Mouse (Mus musculus) forebrain, embryonic 13.5 days (tissue): ENCODE results near the gene Gm527. TPM values are rescaled to one million over a fixed set of nuclear protein-coding genes. Genes with fewer than 3 reads are reported as not detected.

ENCODE experiments used
- ATAC-seq: fragments of 200-750 bp; cut with Nextera tagmentation; 2 replicates; pipeline ENCODE4 v1.8.0; 2017
- H3K27ac ChIP-seq: fragments of 300-500 bp; sonication (generic); 2 replicates; pipeline ENCODE4 v1.5.1; 2015; ENCODE audit warnings: inconsistent platforms, mild to moderate bottlenecking, moderate library complexity
- H3K27me3 ChIP-seq: fragments of 300-500 bp; sonication (generic); 2 replicates; pipeline ENCODE4 v1.6.1; 2015; ENCODE audit warnings: mild to moderate bottlenecking, inconsistent platforms
- H3K36me3 ChIP-seq: fragments of 300-500 bp; sonication (generic); 2 replicates; pipeline ENCODE4 v1.6.1; 2015; ENCODE audit warnings: mild to moderate bottlenecking, inconsistent platforms; ENCODE audit not compliant: poor library complexity, severe bottlenecking
- H3K4me1 ChIP-seq: fragments of 300-500 bp; sonication (generic); 2 replicates; pipeline ENCODE4 v1.6.1; 2015; ENCODE audit warnings: inconsistent platforms
- H3K4me2 ChIP-seq: fragments of 300-500 bp; sonication (generic); 2 replicates; pipeline ENCODE4 v1.6.1; 2015; ENCODE audit warnings: inconsistent platforms, mild to moderate bottlenecking, moderate library complexity
- H3K4me3 ChIP-seq: fragments of 300-500 bp; sonication (generic); 2 replicates; pipeline ENCODE4 v1.5.1; 2015; ENCODE audit warnings: mild to moderate bottlenecking, inconsistent platforms
- H3K9ac ChIP-seq: fragments of 300-500 bp; sonication (generic); 2 replicates; pipeline ENCODE4 v1.6.1; 2015; ENCODE audit warnings: mild to moderate bottlenecking, inconsistent platforms
- H3K9me3 ChIP-seq: fragments of 300-500 bp; sonication (generic); replicated peaks from 2 replicates; pipeline ENCODE4 v1.6.1; 2016; ENCODE audit warnings: inconsistent platforms
- WGBS: fragments of 180-500 bp; shearing (Covaris S2); methylation state at CpG from one replicate; pipeline ENCODE4 v1.1.7; 2015; 5-methylcytosine and 5-hydroxymethylcytosine counted together
- polyA plus RNA-seq: library from polyadenylated mRNA; unstranded; fragments of >200 nt; fragmentation: Nextera tagmentation; extraction: Ambion mirVana; gene quantifications from 2 replicates; pipeline ENCODE4 v1.2.1, GENCODE M21; 2015

Gm527 gene
- polyA plus RNA-seq, 1 experiment from 2014 or later: 2.6 TPM

DNA sequence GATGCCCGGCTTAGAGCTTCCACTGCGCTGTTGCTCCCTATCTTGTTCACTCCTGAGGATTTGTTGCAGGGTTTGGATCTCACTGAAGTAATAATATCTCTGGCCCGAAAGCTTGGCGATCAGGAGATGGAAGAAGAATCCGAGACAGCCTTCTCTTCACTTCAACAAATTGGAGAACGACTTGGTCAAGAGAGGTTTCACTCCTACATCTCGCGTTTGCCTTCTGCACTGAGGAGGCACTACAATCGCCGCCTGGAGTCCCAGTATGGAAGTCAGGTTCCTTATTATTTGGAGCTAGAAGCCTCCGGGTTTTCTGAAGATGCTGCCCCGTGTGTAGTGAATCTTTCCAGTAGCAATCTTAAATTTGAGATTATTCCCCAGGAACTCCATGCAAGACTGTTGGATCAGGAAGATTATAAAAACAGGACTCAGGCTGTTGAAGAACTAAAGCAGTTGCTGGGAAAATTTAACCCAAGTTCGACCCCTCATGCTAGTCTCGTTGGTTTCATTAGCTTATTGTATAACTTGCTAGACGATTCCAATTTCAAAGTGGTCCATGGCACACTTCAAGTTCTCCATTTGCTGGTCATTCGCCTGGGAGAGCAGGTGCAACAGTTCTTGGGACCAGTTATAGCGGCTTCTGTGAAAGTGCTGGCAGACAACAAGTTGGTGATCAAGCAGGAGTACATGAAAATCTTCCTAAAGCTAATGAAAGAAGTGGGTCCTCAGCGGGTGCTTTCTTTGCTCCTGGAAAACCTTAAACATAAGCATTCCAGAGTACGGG is 49.1 kb downstream of the Gm527 start:
- H3K9ac ChIP-seq: peak overlapping the region; percentile 91
- peaks cover 62% of the 10 kb centered on the region for H3K4me1 ChIP-seq
- peak overlapping the region; percentile 88; the same call in 1 of the 2 replicates for H3K27ac ChIP-seq
- peak overlapping the region; percentile 89 for H3K4me2 ChIP-seq
- H3K9me3 ChIP-seq: no peaks in the 10 kb centered on the region
- no peak for ATAC-seq
- no peaks in the 10 kb centered on the region for H3K27me3 ChIP-seq
- 3% methylated on average over 19 of the region's 19 CpGs for WGBS
- no peaks in the 10 kb centered on the region for H3K36me3 ChIP-seq
- H3K4me3 ChIP-seq: peak overlapping the region; percentile 93

GRCm38 (mm10) chr12:64967470-64967869 is 49.8 kb downstream of the Gm527 start:
- Histone ChIP-seq H3K4me2 (peak overlapping the region; percentile 89), H3K4me3 (peak overlapping the region; percentile 93), H3K9ac (peak overlapping the region; percentile 91), H3K27me3 (no peaks in the 10 kb centered on the region), H3K36me3 (no peaks in the 10 kb centered on the region), H3K9me3 (no peaks in the 10 kb centered on the region), H3K4me1 (peaks cover 67% of the 10 kb centered on the region), H3K27ac (no peak overlapping the region)
- no peak for ATAC-seq
- under 1% methylated on average over 9 of the region's 9 CpGs for WGBS

GRCm38 (mm10) chr12:64968067-64968466 is 50.4 kb downstream of the Gm527 start:
- Histone ChIP-seq H3K9me3 (no peaks in the 10 kb centered on the region), H3K4me3 (peak overlapping the region; percentile 93), H3K27me3 (no peaks in the 10 kb centered on the region), H3K4me1 (peaks cover 67% of the 10 kb centered on the region), H3K9ac (peak overlapping the region; percentile 91), H3K27ac (no peak overlapping the region), H3K36me3 (no peaks in the 10 kb centered on the region), H3K4me2 (peak overlapping the region; percentile 89)
- ATAC-seq: no peak
- WGBS: 1% methylated on average over 2 of the region's 2 CpGs

- peaks cover 61% of the 10 kb centered on the region for H3K4me1 ChIP-seq
- no peak overlapping the region for H3K27ac ChIP-seq
- no peak overlapping the region for H3K4me3 ChIP-seq
- no peak overlapping the region for H3K9ac ChIP-seq
- no peaks in the 10 kb centered on the region for H3K36me3 ChIP-seq
- H3K4me2 ChIP-seq: peak overlapping the region; percentile 63
- no peak for ATAC-seq
- no peaks in the 10 kb centered on the region for H3K9me3 ChIP-seq
- H3K27me3 ChIP-seq: no peaks in the 10 kb centered on the region
Observed at GRCm38 (mm10) chr12:64971399-64971798, 53.7 kb downstream of the Gm527 start.

DNA sequence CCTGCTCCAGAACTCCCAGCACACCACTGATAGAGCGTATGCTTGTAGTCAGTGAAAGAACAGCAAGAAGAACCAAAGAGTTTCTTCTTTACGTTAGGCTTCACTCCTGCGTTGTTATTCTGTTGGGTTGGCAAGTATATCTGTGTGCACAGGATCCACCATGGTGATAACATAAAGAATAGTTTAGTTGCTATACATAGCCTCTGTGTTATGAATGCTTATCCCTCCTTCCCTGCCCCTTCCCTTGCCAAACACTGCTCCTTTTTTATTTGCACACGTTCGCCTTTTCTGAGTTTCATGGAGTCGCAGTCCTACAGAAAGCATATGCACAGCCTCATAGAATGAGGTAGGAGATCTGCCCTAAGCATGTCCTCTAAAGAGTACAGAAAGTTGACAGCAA is 54.4 kb downstream of the Gm527 start:
- H3K4me1 ChIP-seq: peaks cover 54% of the 10 kb centered on the region
- WGBS: 76% methylated on average over 6 of the region's 6 CpGs
- no peak for ATAC-seq
- H3K27ac ChIP-seq: no peak overlapping the region
- peak overlapping the region; percentile 29 for H3K4me2 ChIP-seq
- H3K9ac ChIP-seq: no peak overlapping the region
- no peak overlapping the region for H3K4me3 ChIP-seq
- peaks cover 2% of the 10 kb centered on the region; the same call in 1 of the 2 replicates for H3K36me3 ChIP-seq
- no peaks in the 10 kb centered on the region for H3K9me3 ChIP-seq
- H3K27me3 ChIP-seq: no peaks in the 10 kb centered on the region

Other genes starting within 250 kb of the Gm527 start
- gene Klhl28, start 47.6 kb downstream of the Gm527 start, polyA plus RNA-seq: 24.9 and 26.3 TPM in 2 replicates
- 20.1 and 25.3 TPM in 2 replicates for gene Togaram1, start 47.9 kb downstream of the Gm527 start, polyA plus RNA-seq
- gene Prpf39, start 118.4 kb downstream of the Gm527 start, polyA plus RNA-seq: 63.2 and 64.9 TPM in 2 replicates
- gene Fkbp3, start 156.1 kb downstream of the Gm527 start, polyA plus RNA-seq: 636 and 684 TPM in 2 replicates
- gene Fancm, start 157.7 kb downstream of the Gm527 start, polyA plus RNA-seq: 11.8 and 13.9 TPM in 2 replicates